Mouse (Mus musculus) limb, embryonic 10.5 days (tissue): ENCODE measurements around the gene Nhlh2. TPM values are rescaled to one million over a fixed set of nuclear protein-coding genes. Genes with fewer than 3 reads are reported as not detected.

Source experiments
- DNase-seq: peaks from one replicate; pipeline ENCODE4 v3.0.0-alpha.2; 2017; ENCODE audit warnings: low spot score
- H3K27ac ChIP-seq: fragments of 300-500 bp; sonication (generic); 2 replicates; pipeline ENCODE4 v1.5.1; 2016; ENCODE audit warnings: mild to moderate bottlenecking
- H3K27me3 ChIP-seq: fragments of 300-500 bp; sonication (generic); 2 replicates; pipeline ENCODE4 v1.6.1; 2016; ENCODE audit warnings: low read depth, mild to moderate bottlenecking; ENCODE audit not compliant: poor library complexity, severe bottlenecking
- H3K36me3 ChIP-seq: fragments of 300-500 bp; sonication (generic); 2 replicates; pipeline ENCODE4 v1.6.1; 2016; ENCODE audit warnings: mild to moderate bottlenecking, moderate library complexity
- H3K4me1 ChIP-seq: fragments of 300-500 bp; sonication (generic); 2 replicates; pipeline ENCODE4 v1.6.1; 2016
- H3K4me3 ChIP-seq: fragments of 300-500 bp; sonication (generic); 2 replicates; pipeline ENCODE4 v1.5.1; 2016; ENCODE audit warnings: mild to moderate bottlenecking, moderate library complexity
- H3K9me3 ChIP-seq: fragments of 300-500 bp; sonication (generic); replicated peaks from 2 replicates; pipeline ENCODE4 v1.6.1; 2016; ENCODE audit warnings: mild to moderate bottlenecking
- WGBS: fragments of 180-500 bp; shearing (Covaris S2); methylation state at CpG from one replicate; pipeline ENCODE4 v1.1.7; 2016; 5-methylcytosine and 5-hydroxymethylcytosine counted together
- polyA plus RNA-seq: library from polyadenylated mRNA; unstranded; fragments of >200 nt; fragmentation: Nextera tagmentation; extraction: Ambion mirVana; gene quantifications from 2 replicates; pipeline ENCODE4 v1.2.1, GENCODE M21; 2016

Gene Nhlh2
- polyA plus RNA-seq, 1 experiment from 2014 or later, result 0.13 TPM

DNA sequence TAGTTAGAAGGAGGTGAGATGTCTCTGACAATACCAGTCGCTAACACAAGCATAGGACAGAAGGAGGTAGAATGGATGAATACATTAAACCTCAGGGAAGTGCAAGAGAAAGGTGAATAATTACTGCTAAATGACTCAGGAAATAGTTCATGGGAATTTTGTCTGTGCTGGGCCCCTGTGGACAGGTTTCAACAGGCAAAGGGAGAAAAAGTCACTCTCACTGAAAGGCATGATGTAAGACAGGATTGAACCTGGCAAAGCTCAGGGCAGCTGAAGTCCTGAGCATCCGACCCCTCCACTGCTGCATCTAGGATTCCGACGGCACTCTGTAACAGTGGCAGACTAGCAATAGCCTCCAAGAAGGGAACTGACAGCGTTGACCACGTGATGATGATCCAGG lies 28.7 kb downstream of the Nhlh2 start:
- H3K27ac ChIP-seq, result no peak overlapping the region
- DNase-seq, result no peak
- H3K4me1 ChIP-seq, result no peaks in the 10 kb centered on the region
- WGBS, result 73% methylated on average over 6 of the region's 6 CpGs
- no peaks in the 10 kb centered on the region for H3K36me3 ChIP-seq
- no peak overlapping the region for H3K4me3 ChIP-seq
- H3K27me3 ChIP-seq, result no peaks in the 10 kb centered on the region
- H3K9me3 ChIP-seq, result no peaks in the 10 kb centered on the region

DNA sequence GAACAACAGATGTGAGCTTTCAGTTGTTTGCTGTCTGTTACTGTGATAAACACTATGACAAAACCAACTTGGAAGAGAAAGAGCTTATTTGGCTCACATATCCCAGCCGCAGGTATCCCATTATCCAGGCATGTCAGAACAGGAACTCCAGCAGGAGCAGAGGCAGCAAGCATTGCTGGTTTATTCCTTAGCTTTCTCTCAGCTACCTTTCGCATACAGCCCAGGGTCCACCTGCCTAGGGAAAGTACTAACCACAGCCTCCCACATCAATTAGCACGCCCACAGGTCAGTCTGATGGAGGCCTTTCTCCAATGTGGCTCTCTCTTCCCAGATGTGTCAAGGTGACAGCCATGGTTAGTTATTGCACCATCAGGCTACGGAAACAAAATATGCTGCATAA lies 31.8 kb downstream of the Nhlh2 start:
- H3K27ac ChIP-seq, result no peak overlapping the region
- 84% methylated on average over 4 of the region's 4 CpGs for WGBS
- H3K4me3 ChIP-seq, result no peak overlapping the region
- H3K36me3 ChIP-seq, result no peaks in the 10 kb centered on the region
- H3K27me3 ChIP-seq, result no peaks in the 10 kb centered on the region
- no peak for DNase-seq
- H3K4me1 ChIP-seq, result no peaks in the 10 kb centered on the region
- H3K9me3 ChIP-seq, result no peaks in the 10 kb centered on the region

DNA sequence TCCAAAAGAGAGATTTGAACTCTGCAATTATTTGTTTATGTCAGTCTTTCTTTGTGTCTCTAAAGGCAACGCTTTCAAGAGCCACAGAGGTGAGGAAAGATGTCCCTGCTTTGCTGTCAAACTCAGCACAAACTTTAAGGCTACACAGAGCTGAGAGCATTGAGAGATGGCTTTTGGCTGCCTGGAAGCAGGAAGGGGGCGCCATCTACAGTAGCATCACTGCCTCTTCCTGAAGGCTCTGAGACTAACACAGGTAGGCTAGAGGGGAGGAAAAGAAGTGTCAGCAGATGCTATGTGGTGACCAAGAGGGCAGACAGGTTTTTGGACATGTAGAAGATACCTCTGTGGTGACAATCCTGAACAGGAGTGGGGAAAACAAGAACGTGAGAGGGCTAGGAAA lies 35.2 kb downstream of the Nhlh2 start:
- no peak for DNase-seq
- Histone ChIP-seq H3K4me1 (no peaks in the 10 kb centered on the region; the same call in 1 of the 2 replicates), H3K27me3 (no peaks in the 10 kb centered on the region), H3K36me3 (no peaks in the 10 kb centered on the region), H3K4me3 (no peak overlapping the region), H3K27ac (no peak overlapping the region), H3K9me3 (no peaks in the 10 kb centered on the region)
- 36% methylated on average over 3 of the region's 3 CpGs for WGBS

DNA sequence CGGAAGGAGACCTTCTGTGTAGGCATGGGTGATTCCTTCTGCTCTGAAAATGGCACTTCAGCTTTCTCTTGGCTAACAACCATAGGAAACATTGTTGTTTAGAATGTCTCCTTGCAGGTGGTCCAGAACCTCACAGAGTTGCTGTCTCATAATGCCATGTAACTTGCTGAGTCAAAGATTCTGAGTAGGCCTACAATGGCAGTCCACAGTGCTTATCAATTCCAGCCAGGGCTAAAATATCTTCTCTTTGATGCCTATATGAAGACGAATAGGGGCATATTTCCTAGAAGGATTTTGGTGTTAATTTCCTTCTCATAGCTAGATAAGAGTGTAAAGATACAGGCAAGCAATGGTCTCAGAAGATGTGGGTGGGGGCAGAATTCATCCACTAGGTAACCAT lies 37.7 kb downstream of the Nhlh2 start:
- Histone ChIP-seq H3K27ac (no peak overlapping the region), H3K4me3 (no peak overlapping the region), H3K4me1 (no peaks in the 10 kb centered on the region; the same call in 1 of the 2 replicates), H3K27me3 (no peaks in the 10 kb centered on the region), H3K9me3 (no peaks in the 10 kb centered on the region), H3K36me3 (no peaks in the 10 kb centered on the region)
- 96% methylated on average over 2 of the region's 2 CpGs for WGBS
- no peak for DNase-seq

DNA sequence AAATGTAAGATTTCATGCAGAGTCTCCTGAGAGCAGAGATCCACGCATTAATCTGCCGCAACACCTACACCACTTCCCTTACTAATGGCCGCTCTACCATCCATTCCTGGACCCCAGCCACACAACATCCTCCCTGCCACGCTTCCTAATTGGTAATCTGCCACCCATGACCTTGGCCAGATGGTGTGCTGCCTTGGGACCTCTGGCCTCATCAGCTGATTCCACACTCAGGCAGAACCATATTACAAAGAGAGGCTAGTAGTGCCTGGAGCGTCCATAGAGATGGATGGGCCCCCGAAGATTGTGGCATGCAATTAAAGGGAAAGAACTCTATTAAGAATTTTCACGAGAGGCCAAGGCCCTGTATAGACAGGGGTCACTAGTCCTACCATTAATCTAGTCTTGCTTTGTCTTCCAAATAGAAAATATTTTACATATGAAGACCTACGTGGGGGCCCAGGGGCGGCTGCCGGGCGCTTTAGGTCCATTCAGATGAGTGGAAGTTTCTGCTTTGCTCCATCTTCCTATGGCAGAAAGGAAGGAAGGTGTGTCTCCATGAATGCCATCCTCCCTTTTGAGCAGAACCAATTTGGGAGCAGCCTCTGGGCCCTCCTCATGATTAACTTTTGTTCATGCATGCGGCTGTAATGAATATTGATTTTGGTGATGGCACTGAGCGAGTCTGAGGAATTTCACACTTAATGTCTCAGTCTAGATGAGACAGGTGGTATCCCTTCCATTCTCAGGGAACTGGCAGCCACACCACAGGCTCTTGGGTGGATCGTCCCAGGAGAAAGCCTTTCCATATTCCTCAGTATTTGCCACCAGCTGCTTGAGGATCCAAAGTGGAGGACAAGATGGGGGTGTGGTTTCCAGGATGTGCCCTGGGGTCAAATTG lies 39.6 kb downstream of the Nhlh2 start:
- H3K36me3 ChIP-seq, result no peaks in the 10 kb centered on the region
- H3K27me3 ChIP-seq, result no peaks in the 10 kb centered on the region
- DNase-seq, result no peak
- H3K4me1 ChIP-seq, result no peaks in the 10 kb centered on the region; the same call in 1 of the 2 replicates
- no peaks in the 10 kb centered on the region for H3K9me3 ChIP-seq
- no peak overlapping the region for H3K4me3 ChIP-seq
- H3K27ac ChIP-seq, result no peak overlapping the region
- WGBS, result 83% methylated on average over 14 of the region's 14 CpGs

DNA sequence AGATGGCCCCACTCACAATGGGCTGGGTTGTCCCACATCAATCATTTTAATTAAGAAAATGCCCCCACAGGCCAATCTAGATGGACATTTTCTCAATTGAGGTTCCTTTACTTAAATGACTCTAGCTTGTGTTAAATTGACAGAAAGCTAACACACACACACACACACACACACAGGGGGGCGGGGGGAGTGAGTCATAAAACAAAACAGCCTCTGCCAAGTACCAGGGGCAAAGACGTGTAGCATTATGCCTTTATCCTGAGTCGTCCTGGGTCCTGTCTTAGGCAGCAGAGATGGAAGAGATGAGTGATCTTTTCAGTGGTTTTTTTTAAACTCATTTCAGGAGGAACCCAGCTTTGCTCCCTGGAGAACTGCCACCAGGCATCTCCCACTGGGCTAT lies 42.2 kb downstream of the Nhlh2 start:
- H3K27me3 ChIP-seq, result no peaks in the 10 kb centered on the region
- no peak overlapping the region for H3K27ac ChIP-seq
- no peak for DNase-seq
- H3K9me3 ChIP-seq, result no peaks in the 10 kb centered on the region
- 46% methylated on average over 3 of the region's 3 CpGs for WGBS
- no peak overlapping the region for H3K4me3 ChIP-seq
- H3K4me1 ChIP-seq, result no peaks in the 10 kb centered on the region; the same call in 1 of the 2 replicates
- H3K36me3 ChIP-seq, result no peaks in the 10 kb centered on the region

DNA sequence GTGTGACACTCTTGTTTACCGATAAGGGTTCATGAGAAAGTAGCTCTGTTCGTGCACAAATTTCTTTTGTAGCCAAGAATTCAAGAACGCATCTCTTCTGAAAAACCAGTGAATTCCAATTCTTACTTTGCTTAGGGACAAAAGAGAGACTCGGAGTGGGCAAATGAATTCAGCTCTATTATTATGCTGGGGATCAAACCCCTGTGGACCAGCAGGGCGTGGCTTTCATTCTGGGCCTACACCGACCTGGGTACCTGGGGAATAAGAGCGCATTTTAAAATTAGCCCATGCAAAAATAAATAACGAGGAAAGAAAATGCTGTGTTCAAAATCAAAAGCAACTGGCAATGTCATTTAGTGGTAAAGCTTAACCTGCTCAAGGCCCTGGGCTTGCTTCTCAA lies 43.4 kb downstream of the Nhlh2 start:
- H3K4me3 ChIP-seq, result no peak overlapping the region
- no peaks in the 10 kb centered on the region for H3K36me3 ChIP-seq
- no peak overlapping the region for H3K27ac ChIP-seq
- H3K27me3 ChIP-seq, result no peaks in the 10 kb centered on the region
- DNase-seq, result no peak
- no peaks in the 10 kb centered on the region; the same call in 1 of the 2 replicates for H3K4me1 ChIP-seq
- no peaks in the 10 kb centered on the region for H3K9me3 ChIP-seq
- 60% methylated on average over 8 of the region's 8 CpGs for WGBS

DNA sequence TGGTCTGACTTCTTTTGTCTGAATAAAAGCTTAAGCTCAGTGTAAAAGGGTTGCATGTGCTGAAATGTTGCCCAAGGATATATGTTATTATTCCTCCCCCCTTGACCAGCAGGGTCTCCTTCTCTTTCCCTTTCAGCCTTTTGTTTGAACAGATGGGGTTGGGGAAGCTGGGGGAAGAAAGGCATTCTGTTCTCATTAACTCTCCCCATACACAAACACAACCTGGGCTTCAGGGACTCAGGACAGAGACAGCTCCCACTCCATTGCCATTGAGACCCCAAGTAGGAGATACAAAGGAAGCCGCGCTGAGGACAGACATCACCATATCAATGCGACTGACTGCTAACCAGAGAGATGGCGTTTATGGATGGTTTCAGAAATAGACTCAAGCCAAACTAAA lies 46.0 kb downstream of the Nhlh2 start:
- Histone ChIP-seq H3K4me3 (no peak overlapping the region), H3K9me3 (no peaks in the 10 kb centered on the region), H3K27me3 (no peaks in the 10 kb centered on the region), H3K36me3 (no peaks in the 10 kb centered on the region), H3K4me1 (no peaks in the 10 kb centered on the region), H3K27ac (no peak overlapping the region)
- DNase-seq, result no peak
- 72% methylated on average over 4 of the region's 4 CpGs for WGBS

DNA sequence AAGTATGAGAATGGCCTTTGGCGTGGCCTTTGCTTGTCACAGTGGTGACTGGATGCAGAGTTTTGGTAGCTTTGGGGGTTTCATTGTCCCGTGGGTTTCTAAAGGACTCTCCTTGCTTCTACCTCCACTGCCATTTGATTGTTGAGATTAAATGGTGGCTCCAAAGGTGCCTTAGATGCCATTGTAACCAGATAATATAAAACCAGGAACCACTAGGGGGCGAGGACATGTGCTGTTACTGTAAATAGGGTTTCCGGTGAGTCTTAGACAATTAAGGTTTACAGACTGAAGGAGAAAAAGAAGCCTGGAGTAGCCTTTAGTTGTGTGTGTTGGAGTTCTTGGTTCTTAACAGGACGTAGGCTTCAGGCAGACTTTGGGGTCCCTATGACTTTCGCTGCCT lies 50.2 kb downstream of the Nhlh2 start:
- Histone ChIP-seq H3K36me3 (no peaks in the 10 kb centered on the region), H3K27me3 (peaks cover 6% of the 10 kb centered on the region; the same call in 1 of the 2 replicates), H3K4me3 (no peak overlapping the region), H3K9me3 (no peaks in the 10 kb centered on the region), H3K4me1 (peaks cover 6% of the 10 kb centered on the region), H3K27ac (no peak overlapping the region)
- WGBS, result 81% methylated on average over 6 of the region's 6 CpGs
- no peak for DNase-seq

DNA sequence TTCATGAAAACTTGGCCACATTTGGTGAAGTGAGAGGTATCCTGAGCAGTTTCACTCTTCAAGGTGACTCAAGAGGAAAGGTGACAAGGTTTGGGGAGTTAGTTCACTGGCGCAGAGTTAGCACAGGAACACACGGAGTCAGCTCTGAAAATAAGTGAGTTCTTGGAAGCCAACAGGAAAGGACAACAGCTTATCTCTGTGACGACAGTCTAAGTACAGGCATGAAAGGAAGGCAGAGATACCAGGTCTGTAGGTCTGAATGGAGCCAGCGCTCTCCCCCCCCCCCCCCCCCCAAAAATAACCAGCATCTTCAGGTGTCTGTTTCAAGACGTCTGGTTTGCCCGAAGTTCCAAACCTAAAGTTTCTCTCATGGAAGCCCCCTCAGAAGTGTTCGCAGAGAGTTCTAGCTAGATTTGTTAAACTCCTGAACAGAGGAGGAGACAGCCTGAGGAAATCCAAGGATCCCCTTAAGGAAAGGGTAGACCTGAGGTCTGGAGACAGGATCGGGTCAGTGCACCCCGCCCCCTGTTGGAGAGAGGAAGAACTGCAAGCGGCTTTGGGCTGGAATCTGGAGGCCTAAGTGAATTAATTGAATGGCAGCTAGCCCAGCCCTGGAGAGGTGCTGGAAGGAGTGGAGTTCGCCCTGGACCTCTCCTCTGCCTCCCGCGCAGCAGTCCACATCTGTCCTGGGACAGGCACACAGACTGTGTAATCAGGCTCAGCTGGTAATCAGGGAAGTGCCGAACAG lies 52.2 kb downstream of the Nhlh2 start:
- no peak overlapping the region for H3K27ac ChIP-seq
- peak; percentile 84 for DNase-seq
- H3K36me3 ChIP-seq, result no peaks in the 10 kb centered on the region
- H3K27me3 ChIP-seq, result peaks cover 6% of the 10 kb centered on the region; the same call in 1 of the 2 replicates
- no peaks in the 10 kb centered on the region for H3K9me3 ChIP-seq
- H3K4me1 ChIP-seq, result peaks cover 6% of the 10 kb centered on the region
- no peak overlapping the region for H3K4me3 ChIP-seq
- WGBS, result 46% methylated on average over 14 of the region's 14 CpGs

DNA sequence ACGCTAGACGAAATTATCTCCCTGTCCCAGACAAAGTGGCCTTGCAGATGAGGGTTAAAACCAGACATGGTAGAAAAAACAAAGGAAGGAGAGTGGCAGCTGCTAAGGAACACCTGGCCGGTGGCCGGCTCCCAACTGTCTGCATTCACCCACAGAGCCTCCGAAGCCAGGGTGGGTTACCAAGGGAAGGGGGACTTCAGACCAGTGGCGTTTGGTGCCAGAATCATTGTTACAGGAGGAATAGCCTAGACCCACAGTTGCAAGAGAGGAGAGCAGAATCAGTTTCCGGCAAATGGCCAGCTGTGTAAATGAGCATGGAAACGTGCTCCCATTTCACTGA lies 52.8 kb downstream of the Nhlh2 start:
- peaks cover 6% of the 10 kb centered on the region; the same call in 1 of the 2 replicates for H3K27me3 ChIP-seq
- DNase-seq, result no peak
- no peak overlapping the region for H3K4me3 ChIP-seq
- no peaks in the 10 kb centered on the region for H3K9me3 ChIP-seq
- H3K36me3 ChIP-seq, result no peaks in the 10 kb centered on the region
- WGBS, result 44% methylated on average over 8 of the region's 8 CpGs
- peaks cover 6% of the 10 kb centered on the region for H3K4me1 ChIP-seq
- H3K27ac ChIP-seq, result no peak overlapping the region

DNA sequence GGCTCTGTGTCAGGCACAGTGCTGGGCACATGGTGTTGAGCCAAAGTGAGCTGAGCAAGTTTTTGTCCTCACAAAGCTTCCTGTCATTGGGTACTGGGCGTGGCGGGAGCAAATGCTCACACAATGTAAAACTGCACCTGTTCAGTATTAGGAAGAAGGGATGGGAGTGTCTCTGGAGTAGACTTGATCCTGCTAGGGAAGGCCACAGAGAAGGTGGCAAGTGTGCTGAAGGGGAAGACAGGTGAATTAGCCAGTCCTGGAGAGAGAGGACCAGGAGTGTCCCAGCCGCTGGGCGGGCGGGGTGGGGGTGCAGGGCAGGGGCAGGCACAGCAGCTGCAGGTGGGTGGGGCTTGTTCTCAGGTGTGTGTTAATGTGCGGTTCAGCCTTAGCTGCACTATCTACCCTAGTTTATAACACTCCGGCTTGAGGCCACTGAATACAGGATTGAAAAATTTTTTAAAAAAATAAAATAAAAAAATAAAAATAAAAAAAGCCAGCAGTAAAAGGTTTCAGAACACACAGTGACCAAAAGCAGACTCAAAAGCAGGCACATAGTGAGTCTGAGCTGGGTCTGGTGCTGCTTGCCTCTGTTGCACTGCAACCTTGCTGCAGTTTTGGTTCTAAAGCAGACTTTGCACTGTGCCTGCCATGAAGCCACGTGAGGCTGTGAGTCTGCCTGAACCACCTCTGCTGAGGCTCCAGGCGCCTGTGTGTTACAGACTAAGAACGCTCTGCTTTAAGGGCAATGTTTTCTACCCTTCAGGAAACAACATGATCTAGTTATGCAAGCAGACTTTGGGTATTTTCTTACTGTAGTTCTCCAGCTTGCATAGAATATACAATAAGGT lies 53.6 kb downstream of the Nhlh2 start:
- H3K4me3 ChIP-seq, result no peak overlapping the region
- peaks cover 6% of the 10 kb centered on the region; the same call in 1 of the 2 replicates for H3K27me3 ChIP-seq
- 66% methylated on average over 10 of the region's 10 CpGs for WGBS
- no peaks in the 10 kb centered on the region for H3K9me3 ChIP-seq
- no peak for DNase-seq
- H3K36me3 ChIP-seq, result no peaks in the 10 kb centered on the region
- H3K27ac ChIP-seq, result no peak overlapping the region
- peaks cover 6% of the 10 kb centered on the region for H3K4me1 ChIP-seq
